Comparison of ENCODE assay signal across 8 mouse cellular contexts in the genomic region with DNA sequence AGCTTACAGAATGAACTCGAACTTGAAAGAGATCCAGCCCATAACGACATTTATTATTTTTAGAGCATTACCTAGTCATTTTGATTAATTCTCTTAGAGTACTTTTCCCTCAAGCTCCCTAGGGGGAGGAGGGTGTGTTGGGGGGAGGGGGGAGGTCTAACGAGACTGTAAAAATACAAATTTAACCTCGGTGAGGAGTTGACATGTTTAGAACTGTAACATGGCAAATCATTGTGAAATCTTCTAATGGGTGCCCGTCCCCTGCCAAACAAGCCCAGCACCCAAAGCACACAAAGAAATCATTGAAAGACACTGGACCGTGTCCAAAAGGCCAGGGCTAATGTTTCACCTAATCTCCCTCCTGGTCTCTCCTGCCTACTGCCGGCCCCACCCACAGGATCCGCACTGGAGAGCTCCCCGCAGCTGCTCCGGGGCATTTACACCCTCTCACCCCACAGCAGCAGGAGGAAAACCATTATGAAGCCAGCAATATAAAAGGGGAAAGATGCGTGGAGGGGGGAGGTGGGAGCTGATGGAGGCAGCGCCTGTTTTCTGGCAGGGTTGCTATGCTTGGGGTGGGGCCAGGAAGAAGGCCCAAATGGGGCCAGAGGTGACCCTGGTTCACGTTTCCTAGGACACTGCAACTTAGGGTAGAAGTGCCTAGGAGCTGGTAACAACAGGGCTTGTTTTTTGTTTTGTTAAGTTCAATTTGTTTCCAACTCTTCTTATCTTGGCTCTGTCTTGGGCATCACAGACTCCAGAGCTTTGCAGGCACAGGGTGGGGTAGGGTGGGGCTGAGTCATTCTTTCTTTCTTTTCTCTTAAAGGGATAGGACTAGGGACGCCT.
A peak's percentile ranks its signal among the peaks of the same experiment; 100 is the strongest.
DNase-seq lines count a peak whose midpoint lies in the region; TF ChIP-seq lines count a peak whose summit lies in the region.

No protein-coding gene starts in this region.

- no peak overlapping the region for H3K4me3 ChIP-seq in C2C12 (ENCODE audit: insufficient read depth, poor library complexity, severe bottlenecking)

- no peaks in the 10 kb centered on the region for H3K79me2 ChIP-seq in C2C12 (ENCODE audit: control insufficient read depth, insufficient read depth)

- peak overlapping the region; percentile 31 for H3ac ChIP-seq in C2C12 (ENCODE audit: control insufficient read depth, insufficient read length, low read depth)

- H3K36me3 ChIP-seq in C2C12 (ENCODE audit: control insufficient read depth, insufficient read depth) = no peaks in the 10 kb centered on the region

- H3K79me3 ChIP-seq in C2C12 (ENCODE audit: low read depth) = no peaks in the 10 kb centered on the region

- no peaks in the 10 kb centered on the region for H3K27me3 ChIP-seq in C2C12 (ENCODE audit: control insufficient read depth, insufficient read depth, insufficient read length)

- intact Hi-C loops in heart, postnatal 14 days (cut with DNase I) = loop anchor here (2.0 to 5.0 kb wide), 5 partner anchors 72 to 292 kb away; no protein-coding TSS in a partner anchor

- 8% methylated on average over 14 of the region's 14 CpGs for WGBS in large intestine, adult 2 months

- no peak for TF ChIP-seq CTCF in C2C12 (IDR thresholded peaks at IDR 0.05; ENCODE audit: control insufficient read depth, insufficient read depth, insufficient read length)

- peak; percentile 94 for DNase-seq in adipocyte (ENCODE audit: low spot score)
- DNase-seq in fibroblast of lung, adult 2 months (ENCODE audit: low read depth) = peak; percentile 71
- peak; percentile 61 to 65 for DNase-seq in heart, postnatal 14 days
- peak; percentile 91 for DNase-seq in large intestine, adult 2 months (ENCODE audit: low read depth, low spot score)
- DNase-seq in mesoderm, embryonic 11.5 days (ENCODE audit: low read depth, low spot score) = peak; percentile 54
- DNase-seq in frontal cortex, postnatal 10 days (ENCODE audit: low spot score in 2 of 2) = no peak
- DNase-seq in cerebellum, adult 8-10 months = no peak

TF ChIP-seq in C2C12, 6 proteins besides CTCF, POLR2A, EP300 and RAD21:
- no peak for TF ChIP-seq MYOG (IDR thresholded peaks at IDR 0.05; ENCODE audit: control insufficient read depth, extremely low read depth, insufficient read length)
- peak; percentile 28 for TF ChIP-seq MYOD1 (IDR thresholded peaks at IDR 0.05; ENCODE audit: control insufficient read depth, insufficient read length, low read depth)
- TF ChIP-seq MAX (IDR thresholded peaks at IDR 0.05) = no peak
- peak; percentile 88 for TF ChIP-seq CEBPB (IDR thresholded peaks at IDR 0.05; ENCODE audit: low read depth)
- no peak for TF ChIP-seq USF1 (IDR thresholded peaks at IDR 0.05; ENCODE audit: low read depth)
- no peak for TF ChIP-seq FOSL1 (IDR thresholded peaks at IDR 0.05; ENCODE audit: insufficient read depth, low read length, poor library complexity, severe bottlenecking)

Comparison
In these comparisons a context has a peak if more than half of its experiments do, and no peak if none do; other contexts are left out.
1. DNase-seq: peak in adipocyte (single experiment), fibroblast of lung, adult 2 months (single experiment), heart, postnatal 14 days (2 of 2), large intestine, adult 2 months (single experiment) and mesoderm, embryonic 11.5 days (single experiment); none in frontal cortex, postnatal 10 days (0 of 2) and cerebellum, adult 8-10 months (single experiment).